Comparison of ENCODE assay signal across 8 mouse cellular contexts in genomic region chr11:23008824-23009200, GRCm38 (mm10). TPM values are rescaled to one million over a fixed set of nuclear protein-coding genes. Genes with fewer than 3 reads are reported as not detected.
A peak's percentile ranks its signal among the peaks of the same experiment; 100 is the strongest.
DNase-seq lines count a peak whose midpoint lies in the region; ATAC-seq and TF ChIP-seq lines count a peak whose summit lies in the region.

No protein-coding gene starts in this region.

- H3K4me1 ChIP-seq in cerebellum, adult 2 months (ENCODE audit: control insufficient read depth, insufficient read depth, low read length), result no peaks in the 10 kb centered on the region; the same call in 1 of the 2 replicates
- peaks cover 2% of the 10 kb centered on the region; the same call in 1 of the 2 replicates for H3K4me1 ChIP-seq in spleen, adult 2 months (ENCODE audit: control insufficient read depth, insufficient read depth, insufficient read length)
- H3K4me1 ChIP-seq in limb, embryonic 14.5 days (ENCODE audit: control insufficient read depth, insufficient read depth, low read length), result 0 out of 2 replicates have a peak, but pooled peaks cover 3% of the 10 kb centered on the region
- 0 out of 2 replicates have a peak, but pooled peaks cover 5% of the 10 kb centered on the region for H3K4me1 ChIP-seq in stomach, embryonic 16.5 days (ENCODE audit: control insufficient read depth, insufficient read depth, low read length)

- ATAC-seq in limb, embryonic 14.5 days (ENCODE audit: low FRiP score, low read depth), result no peak
- ATAC-seq in stomach, embryonic 16.5 days (ENCODE audit: insufficient read depth, low FRiP score), result no peak

- 25% methylated on average over 4 of the region's 4 CpGs for WGBS in cerebellum, adult 2 months
- WGBS in spleen, adult 2 months, result 39% methylated on average over 4 of the region's 4 CpGs
- 27% methylated on average over 4 of the region's 4 CpGs for WGBS in limb, embryonic 14.5 days
- 11% methylated on average over 4 of the region's 4 CpGs for WGBS in stomach, embryonic 16.5 days

- TF ChIP-seq POLR2A in cerebellum, adult 2 months (IDR thresholded peaks at IDR 0.05; ENCODE audit: borderline replicate concordance, insufficient read depth, low read length), result no peak
- TF ChIP-seq POLR2A in spleen, adult 2 months (IDR thresholded peaks at IDR 0.05; ENCODE audit: low read depth, low read length), result no peak
- TF ChIP-seq POLR2A in limb, embryonic 14.5 days (IDR thresholded peaks at IDR 0.05; ENCODE audit: borderline replicate concordance, extremely low read depth, insufficient read depth, insufficient read length), result no peak

- H3K36me3 ChIP-seq in spleen, adult 2 months (ENCODE audit: control insufficient read depth, insufficient read depth, low read length), result peaks cover 4% of the 10 kb centered on the region
- peaks cover 20% of the 10 kb centered on the region for H3K36me3 ChIP-seq in limb, embryonic 14.5 days (ENCODE audit: control insufficient read depth, insufficient read depth, low read length)
- H3K36me3 ChIP-seq in stomach, embryonic 16.5 days (ENCODE audit: control insufficient read depth, insufficient read depth, low read length), result peaks cover 4% of the 10 kb centered on the region; the same call in 1 of the 2 replicates

- DNase-seq in cerebellum, adult 2 months, result no peak
- DNase-seq in cerebellum, postnatal 25 days, result no peak
- no peak for DNase-seq in spleen, adult 2 months (ENCODE audit: low read depth in 1 of 2, low spot score in 2 of 2)
- no peak for DNase-seq in spleen, adult 18-20 months
- DNase-seq in limb, embryonic 14.5 days (ENCODE audit: low spot score), result no peak
- no peak for DNase-seq in layer of hippocampus, adult 9-10 months (ENCODE audit: low spot score)
- DNase-seq in spleen, postnatal 14 days (ENCODE audit: low spot score in 2 of 2), result no peak

- no peaks in the 10 kb centered on the region for H3K27me3 ChIP-seq in cerebellum, adult 2 months (ENCODE audit: control insufficient read depth, insufficient read depth, low read length)
- H3K27me3 ChIP-seq in spleen, adult 2 months (ENCODE audit: control insufficient read depth, insufficient read depth, low read length), result no peaks in the 10 kb centered on the region
- H3K27me3 ChIP-seq in limb, embryonic 14.5 days (ENCODE audit: control insufficient read depth, insufficient read depth, low read length), result no peaks in the 10 kb centered on the region
- no peaks in the 10 kb centered on the region for H3K27me3 ChIP-seq in stomach, embryonic 16.5 days (ENCODE audit: control insufficient read depth, insufficient read depth, low read length)

- TF ChIP-seq CTCF in cerebellum, adult 2 months (IDR thresholded peaks at IDR 0.05; ENCODE audit: borderline replicate concordance, insufficient read depth, low read depth, low read length), result no peak
- TF ChIP-seq CTCF in spleen, adult 2 months (IDR thresholded peaks at IDR 0.05; ENCODE audit: extremely low read depth, insufficient read depth, insufficient read length, insufficient replicate concordance), result no peak

- peak overlapping the region; percentile 76 for H3K4me3 ChIP-seq in cerebellum, adult 2 months (replicated peaks; ENCODE audit: insufficient read depth, low read depth, low read length)
- H3K4me3 ChIP-seq in spleen, adult 2 months (ENCODE audit: extremely low read depth, insufficient read depth, insufficient read length), result peak overlapping the region; percentile 81; the same call in 1 of the 2 replicates
- H3K4me3 ChIP-seq in limb, embryonic 14.5 days (replicated peaks; ENCODE audit: low read length), result peak overlapping the region; percentile 60
- H3K4me3 ChIP-seq in stomach, embryonic 16.5 days (replicated peaks; ENCODE audit: low read length), result peak overlapping the region; percentile 68

- no peak overlapping the region for H3K27ac ChIP-seq in cerebellum, adult 2 months (ENCODE audit: insufficient read depth, low read length)
- no peak overlapping the region for H3K27ac ChIP-seq in spleen, adult 2 months (ENCODE audit: insufficient read depth, low read length)
- no peak overlapping the region; the same call in 1 of the 2 replicates for H3K27ac ChIP-seq in limb, embryonic 14.5 days (replicated peaks; ENCODE audit: low read depth, low read length)
- no peak overlapping the region for H3K27ac ChIP-seq in stomach, embryonic 16.5 days (ENCODE audit: low read length)

- H3K9me3 ChIP-seq in limb, embryonic 14.5 days (ENCODE audit: control insufficient read depth, low read length), result no peaks in the 10 kb centered on the region
- no peaks in the 10 kb centered on the region for H3K9me3 ChIP-seq in stomach, embryonic 16.5 days (replicated peaks; ENCODE audit: control insufficient read depth, low read length)

- H3K4me2 ChIP-seq in limb, embryonic 14.5 days (replicated peaks; ENCODE audit: low read depth, low read length, severe bottlenecking), result peak overlapping the region; percentile 80
- peak overlapping the region; percentile 88 for H3K4me2 ChIP-seq in stomach, embryonic 16.5 days (ENCODE audit: low read depth, low read length)

- peak overlapping the region; percentile 66 for H3K9ac ChIP-seq in limb, embryonic 14.5 days (ENCODE audit: low read depth, low read length, severe bottlenecking)
- H3K9ac ChIP-seq in stomach, embryonic 16.5 days (ENCODE audit: low read length), result peak overlapping the region; percentile 76; the same call in 1 of the 2 replicates

RNA-seq across cellular contexts. Expression of gene Fam161a, which starts 1.5 kb away (rescaled TPM):
- polyA plus RNA-seq in cerebellum, adult 2 months (2012; rRNA removed), result 4.6 and 5.1 TPM in 2 replicates
- 0.20 and 0.41 TPM in 2 replicates for polyA plus RNA-seq in spleen, adult 2 months (2012; rRNA removed)
- polyA plus RNA-seq in limb, embryonic 14.5 days (2012; rRNA removed), result 3.2 and 4.4 TPM in 2 replicates
- polyA plus RNA-seq in limb, embryonic 14.5 days (2014; fragmentation: Nextera tagmentation; extraction: Ambion mirVana), result 2.3 and 5.8 TPM in 2 replicates
- polyA plus RNA-seq in stomach, embryonic 16.5 days (2015; fragmentation: Nextera tagmentation; extraction: Ambion mirVana), result 3.8 and 4.2 TPM in 2 replicates

RNA-seq across cellular contexts. Expression of gene Cct4, which starts 18.5 kb away (rescaled TPM):
- 84.0 and 88.5 TPM in 2 replicates for polyA plus RNA-seq in cerebellum, adult 2 months (2012; rRNA removed)
- 155 and 159 TPM in 2 replicates for polyA plus RNA-seq in spleen, adult 2 months (2012; rRNA removed)
- 114 and 153 TPM in 2 replicates for polyA plus RNA-seq in limb, embryonic 14.5 days (2012; rRNA removed)
- polyA plus RNA-seq in limb, embryonic 14.5 days (2014; fragmentation: Nextera tagmentation; extraction: Ambion mirVana), result 267 and 270 TPM in 2 replicates
- polyA plus RNA-seq in stomach, embryonic 16.5 days (2015; fragmentation: Nextera tagmentation; extraction: Ambion mirVana), result 226 and 230 TPM in 2 replicates

RNA-seq across cellular contexts. Expression of gene Commd1, which starts 26.6 kb away (rescaled TPM):
- polyA plus RNA-seq in cerebellum, adult 2 months (2012; rRNA removed), result 44.4 and 49.1 TPM in 2 replicates
- 4.2 and 5.4 TPM in 2 replicates for polyA plus RNA-seq in spleen, adult 2 months (2012; rRNA removed)
- polyA plus RNA-seq in limb, embryonic 14.5 days (2012; rRNA removed), result 45.1 and 89.7 TPM in 2 replicates
- 367 and 372 TPM in 2 replicates for polyA plus RNA-seq in limb, embryonic 14.5 days (2014; fragmentation: Nextera tagmentation; extraction: Ambion mirVana)
- polyA plus RNA-seq in stomach, embryonic 16.5 days (2015; fragmentation: Nextera tagmentation; extraction: Ambion mirVana), result 324 and 371 TPM in 2 replicates

RNA-seq across cellular contexts. Expression of gene Gm28048, which starts 26.9 kb away (rescaled TPM):
- 3.1 and 4.4 TPM in 2 replicates for polyA plus RNA-seq in cerebellum, adult 2 months (2012; rRNA removed)
- polyA plus RNA-seq in spleen, adult 2 months (2012; rRNA removed), result 0.05 TPM in 1 of 2 replicates, not detected in the other
- 1.9 and 2.4 TPM in 2 replicates for polyA plus RNA-seq in limb, embryonic 14.5 days (2012; rRNA removed)
- polyA plus RNA-seq in limb, embryonic 14.5 days (2014; fragmentation: Nextera tagmentation; extraction: Ambion mirVana), result 10.4 and 12.2 TPM in 2 replicates
- 14.5 and 17.9 TPM in 2 replicates for polyA plus RNA-seq in stomach, embryonic 16.5 days (2015; fragmentation: Nextera tagmentation; extraction: Ambion mirVana)

RNA-seq across cellular contexts. Expression of gene Zrsr1, which starts 37.0 kb away (rescaled TPM):
- 73.0 and 78.9 TPM in 2 replicates for polyA plus RNA-seq in cerebellum, adult 2 months (2012; rRNA removed)
- 4.8 and 5.4 TPM in 2 replicates for polyA plus RNA-seq in spleen, adult 2 months (2012; rRNA removed)
- 4.4 and 8.1 TPM in 2 replicates for polyA plus RNA-seq in limb, embryonic 14.5 days (2012; rRNA removed)
- polyA plus RNA-seq in limb, embryonic 14.5 days (2014; fragmentation: Nextera tagmentation; extraction: Ambion mirVana), result 2.5 and 3.2 TPM in 2 replicates
- 2.4 and 3.2 TPM in 2 replicates for polyA plus RNA-seq in stomach, embryonic 16.5 days (2015; fragmentation: Nextera tagmentation; extraction: Ambion mirVana)
